Mouse (Mus musculus): Measurements from ENCODE around the gene Skap1.

Gene Skap1

GRCm38 (mm10) chr11:96775665-96776064 lies 311.3 kb downstream of the Skap1 start:
- TF ChIP-seq GATA4 (IDR thresholded peaks at IDR 0.05; ENCODE audit: insufficient replicate concordance, low read length): no peak

DNA sequence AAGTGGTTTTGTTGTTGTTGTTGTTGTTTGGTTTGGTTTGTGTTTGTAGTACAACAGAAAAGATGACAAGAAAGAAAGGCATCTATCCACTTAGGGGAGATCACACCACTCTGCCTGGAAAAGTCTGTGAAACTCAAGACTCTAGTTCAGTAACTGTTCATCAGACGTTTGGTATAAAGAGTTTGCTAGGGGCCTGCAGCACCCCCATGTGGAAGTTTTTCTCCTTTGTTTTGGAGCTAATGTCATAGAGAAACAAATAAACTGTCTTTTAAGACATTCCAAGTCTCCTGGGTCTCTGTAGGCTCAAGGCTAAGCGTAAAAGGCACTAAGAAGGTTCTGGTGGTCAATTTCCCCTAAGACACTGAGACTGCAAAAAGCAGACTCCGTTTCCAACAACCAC lies 311.7 kb downstream of the Skap1 start:
- TF ChIP-seq GATA4 (IDR thresholded peaks at IDR 0.05; ENCODE audit: insufficient replicate concordance, low read length): no peak

DNA sequence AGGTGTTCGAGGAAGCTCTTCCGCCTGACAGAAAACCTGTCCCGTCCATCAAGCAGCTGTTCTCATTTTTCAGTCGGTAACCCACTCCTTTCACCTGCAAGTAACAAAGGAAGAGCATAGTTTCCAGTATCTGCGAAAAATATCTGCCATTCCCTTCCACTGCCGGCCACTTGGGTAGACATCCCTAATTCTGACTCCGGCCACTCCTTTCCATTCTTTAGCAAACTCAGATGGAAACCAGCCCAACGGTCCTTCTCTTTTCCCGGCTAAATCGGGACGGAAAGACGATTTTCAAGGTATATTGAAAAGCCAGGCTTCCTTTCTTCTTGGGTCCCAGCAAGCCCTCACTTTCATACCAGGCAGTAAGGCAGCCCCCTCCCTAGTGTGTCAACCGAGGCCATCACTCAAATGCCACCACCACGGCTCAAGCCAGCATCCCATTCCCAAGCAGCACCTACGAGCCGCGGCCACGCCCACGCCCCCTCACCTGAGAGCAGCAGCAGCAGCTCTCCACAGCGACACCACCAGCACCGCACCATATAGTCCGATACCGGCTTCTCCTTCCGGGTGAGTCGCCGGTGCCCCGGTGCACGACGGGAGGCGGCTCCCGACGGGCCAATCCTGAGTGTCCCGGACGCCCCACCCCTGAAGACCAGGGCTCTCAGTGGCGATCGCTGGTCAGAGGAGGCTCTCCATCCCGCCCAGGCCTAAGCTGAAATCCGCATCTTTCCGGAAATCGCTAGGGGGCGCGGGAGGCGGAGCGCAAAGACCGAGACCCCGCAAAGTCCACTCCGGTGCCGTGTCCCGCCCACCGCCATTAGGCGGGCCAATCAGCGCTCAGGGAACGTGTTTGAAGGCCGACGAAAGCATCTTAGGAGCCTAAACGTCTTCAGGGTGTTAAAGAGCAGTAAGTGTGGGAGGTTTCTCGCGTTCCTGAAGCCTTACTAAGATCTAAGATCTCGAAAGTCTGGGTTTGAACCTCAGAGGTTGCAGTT lies 312.9 kb downstream of the Skap1 start, which contains the start of gene Snx11:
Gene Snx11, minus strand, starts transcription at position 592 of the 995 bp plus-strand sequence.
- TF ChIP-seq GATA4 (IDR thresholded peaks at IDR 0.05; ENCODE audit: insufficient replicate concordance, low read length): peak; percentile 54; the same call in 1 of the 2 replicates

GRCm38 (mm10) chr11:96780306-96780705 lies 315.9 kb downstream of the Skap1 start:
- TF ChIP-seq GATA4 (IDR thresholded peaks at IDR 0.05; ENCODE audit: insufficient replicate concordance, low read length): no peak

GRCm38 (mm10) chr11:96781425-96781824 lies 317.0 kb downstream of the Skap1 start:
- no peak for TF ChIP-seq GATA4 (IDR thresholded peaks at IDR 0.05; ENCODE audit: insufficient replicate concordance, low read length)

DNA sequence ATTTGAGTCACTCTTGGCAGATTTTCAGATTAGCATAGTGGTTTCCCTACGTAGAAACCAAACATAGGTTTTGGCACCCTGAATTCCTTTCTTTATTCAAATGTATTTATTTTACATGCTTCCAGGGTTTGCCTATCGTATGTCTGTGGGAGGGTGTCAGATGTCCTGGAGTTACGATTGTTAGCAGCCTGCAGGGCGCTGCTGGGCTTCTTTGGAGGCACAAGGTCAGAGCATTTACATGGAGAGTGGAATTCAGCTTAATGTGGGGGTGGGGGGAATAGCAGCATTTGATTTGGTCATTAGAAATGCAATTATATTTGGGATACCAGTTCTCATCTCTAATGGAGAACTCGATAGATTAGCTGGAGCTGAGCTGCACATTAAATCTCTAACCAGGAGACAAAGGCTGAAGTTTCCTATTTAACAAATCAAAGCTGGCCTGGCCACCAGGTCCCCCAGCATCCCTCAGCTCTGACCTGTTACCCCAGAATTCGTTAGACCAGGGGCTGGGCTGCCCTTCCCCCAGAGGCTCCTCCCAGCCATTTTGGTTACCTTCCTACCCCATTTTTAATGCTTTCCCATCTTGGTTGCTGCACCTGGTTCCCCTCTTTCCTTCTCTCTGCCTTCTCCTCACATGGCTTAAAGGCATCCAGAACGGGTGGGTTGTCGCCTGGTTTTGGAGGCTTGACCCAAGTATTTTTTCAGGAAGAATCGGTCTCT lies 322.5 kb downstream of the Skap1 start:
- TF ChIP-seq GATA4 (IDR thresholded peaks at IDR 0.05; ENCODE audit: insufficient replicate concordance, low read length): no peak

DNA sequence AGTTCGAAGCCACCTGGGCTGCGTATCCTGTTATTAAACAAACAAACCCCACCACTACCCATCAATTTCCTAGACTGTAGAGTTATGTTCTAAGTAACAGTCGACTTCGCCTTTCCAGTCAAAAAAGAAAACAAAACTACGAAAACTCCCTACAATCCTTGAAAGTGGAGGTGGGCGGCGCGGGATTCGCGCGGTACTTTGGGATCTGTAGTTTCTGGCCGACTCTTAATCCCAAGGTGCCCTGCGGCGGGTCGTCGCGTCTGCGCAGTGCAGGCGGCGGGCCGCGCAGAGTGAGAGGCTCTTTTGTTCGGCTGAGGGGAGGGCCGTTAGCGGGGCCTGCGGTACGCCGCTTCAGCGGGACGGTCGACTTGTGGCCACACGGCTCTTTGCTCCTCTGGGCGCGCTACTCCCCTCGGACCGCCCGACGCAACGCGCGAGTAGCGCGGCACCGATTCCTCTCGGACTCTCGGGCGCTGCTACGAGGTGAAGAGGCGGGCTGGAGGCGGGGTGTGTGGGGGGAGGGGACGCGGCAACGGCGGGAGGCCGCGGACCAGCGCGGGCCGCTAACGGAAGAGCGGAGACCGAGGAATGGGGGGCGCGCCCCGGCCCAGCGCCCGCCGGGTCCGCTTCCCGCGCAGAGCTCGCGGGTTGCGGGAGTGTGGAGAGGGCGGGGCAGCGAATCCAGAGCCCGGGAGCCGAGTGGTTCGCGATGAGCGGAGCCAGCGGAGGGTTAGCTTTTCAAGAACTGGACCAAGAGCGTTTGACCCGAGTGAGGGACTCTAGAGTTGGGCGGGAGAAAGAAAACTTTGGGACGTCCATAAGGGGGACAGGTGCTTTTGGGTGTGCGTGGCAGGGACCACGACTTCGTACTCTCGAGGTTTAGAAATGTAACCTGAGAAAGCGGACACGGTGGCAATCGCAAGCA lies 324.7 kb downstream of the Skap1 start, which contains the start of gene Cbx1:
Gene Cbx1, plus strand, starts transcription at position 257 of the 925 bp plus-strand sequence.
- peak; percentile 26; the same call in 1 of the 2 replicates for TF ChIP-seq GATA4 (IDR thresholded peaks at IDR 0.05; ENCODE audit: insufficient replicate concordance, low read length)

GRCm38 (mm10) chr11:96789990-96790389 lies 325.6 kb downstream of the Skap1 start:
- no peak for TF ChIP-seq GATA4 (IDR thresholded peaks at IDR 0.05; ENCODE audit: insufficient replicate concordance, low read length)

DNA sequence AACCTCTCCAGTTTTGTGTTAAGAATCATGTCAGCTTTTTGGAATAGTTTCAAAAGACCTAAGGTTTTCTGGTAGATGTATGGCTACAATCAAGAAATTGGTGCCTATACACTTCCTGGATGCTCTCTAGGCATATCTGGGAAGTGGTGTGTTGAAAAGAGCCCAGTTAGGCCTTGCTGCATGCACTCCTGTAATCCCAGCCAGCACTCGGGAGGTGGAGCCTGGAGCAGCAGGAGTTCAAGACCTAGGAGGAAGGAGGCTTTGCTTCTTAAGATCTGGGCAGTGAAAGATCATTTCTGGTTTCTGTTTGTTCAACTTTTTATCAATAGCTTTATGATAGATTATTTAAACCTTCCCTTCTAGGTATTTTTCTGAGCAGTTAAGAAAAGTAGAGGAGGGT lies 326.3 kb downstream of the Skap1 start:
- TF ChIP-seq GATA4 (IDR thresholded peaks at IDR 0.05; ENCODE audit: insufficient replicate concordance, low read length): no peak

DNA sequence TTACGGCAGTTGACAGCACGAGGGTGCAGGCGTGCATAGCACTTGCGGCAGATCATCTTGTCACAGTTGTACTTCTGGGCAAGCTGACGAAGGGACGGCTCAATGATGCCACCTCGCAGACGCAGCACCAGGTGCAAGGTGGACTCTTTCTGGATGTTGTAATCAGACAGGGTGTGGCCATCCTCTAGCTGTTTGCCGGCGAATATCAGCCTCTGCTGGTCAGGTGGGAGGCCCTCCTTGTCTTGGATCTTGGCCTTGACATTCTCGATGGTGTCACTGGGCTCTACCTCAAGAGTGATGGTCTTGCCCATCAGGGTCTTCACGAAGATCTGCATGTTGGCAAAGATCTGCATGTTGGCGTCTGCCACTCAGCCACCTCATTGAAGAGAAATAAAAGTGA lies 331.1 kb downstream of the Skap1 start:
- no peak for TF ChIP-seq GATA4 (IDR thresholded peaks at IDR 0.05; ENCODE audit: insufficient replicate concordance, low read length)

GRCm38 (mm10) chr11:96796081-96796480 lies 331.7 kb downstream of the Skap1 start:
- no peak for TF ChIP-seq GATA4 (IDR thresholded peaks at IDR 0.05; ENCODE audit: insufficient replicate concordance, low read length)

GRCm38 (mm10) chr11:96796586-96796985 lies 332.2 kb downstream of the Skap1 start:
- no peak for TF ChIP-seq GATA4 (IDR thresholded peaks at IDR 0.05; ENCODE audit: insufficient replicate concordance, low read length)

GRCm38 (mm10) chr11:96799511-96799910 lies 335.1 kb downstream of the Skap1 start:
- TF ChIP-seq GATA4 (IDR thresholded peaks at IDR 0.05; ENCODE audit: insufficient replicate concordance, low read length): no peak

DNA sequence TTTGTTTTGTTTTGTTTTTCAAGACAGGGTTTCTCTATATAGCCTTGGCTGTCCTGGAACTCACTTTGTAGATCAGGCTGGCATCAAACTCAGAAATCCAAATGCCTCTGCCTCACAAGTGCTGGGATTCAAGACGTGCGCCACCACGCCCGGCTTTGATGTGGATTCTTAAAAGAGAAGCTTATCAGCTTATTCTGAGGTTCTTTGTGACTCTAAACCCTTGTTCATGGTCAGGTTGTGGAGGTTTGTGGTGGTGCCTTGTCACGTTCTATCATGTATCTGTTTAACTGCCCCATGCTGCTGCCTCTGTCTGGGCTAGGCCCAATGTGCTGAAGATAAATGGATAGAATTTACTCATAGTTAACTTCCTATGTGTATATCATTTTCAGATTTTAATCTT lies 341.2 kb downstream of the Skap1 start:
- TF ChIP-seq GATA4 (IDR thresholded peaks at IDR 0.05; ENCODE audit: insufficient replicate concordance, low read length): no peak

DNA sequence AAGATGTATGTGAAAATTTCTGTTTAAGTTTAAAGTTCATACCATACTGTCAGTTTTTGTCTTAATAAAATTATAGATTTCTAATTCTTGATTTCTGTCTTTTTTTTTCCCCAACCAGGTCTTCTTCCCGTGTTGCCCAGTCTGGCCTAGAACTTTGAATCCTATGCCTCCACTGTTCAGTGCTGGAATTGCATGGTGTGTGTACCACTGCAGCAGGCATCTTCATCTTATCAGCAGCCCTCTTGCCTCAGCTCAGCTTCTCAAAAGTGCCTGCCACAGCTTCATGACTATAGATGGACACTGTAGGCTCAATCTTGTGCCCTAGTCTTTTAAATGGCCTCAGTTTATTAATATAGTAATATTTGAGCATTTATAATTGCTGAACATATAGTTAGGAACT lies 343.7 kb downstream of the Skap1 start:
- TF ChIP-seq GATA4 (IDR thresholded peaks at IDR 0.05; ENCODE audit: insufficient replicate concordance, low read length): no peak

All from liver, adult (tissue).